Mouse (Mus musculus) kidney, postnatal 25 days (tissue): ENCODE measurements around the gene Meis1.

Source experiments
- DNase-seq, 2 experiments: peaks; one replicate each; pipeline ENCODE4 v3.0.0; 2021; ENCODE audit warnings: mixed read lengths in 2 of 2

Gene Meis1

DNA sequence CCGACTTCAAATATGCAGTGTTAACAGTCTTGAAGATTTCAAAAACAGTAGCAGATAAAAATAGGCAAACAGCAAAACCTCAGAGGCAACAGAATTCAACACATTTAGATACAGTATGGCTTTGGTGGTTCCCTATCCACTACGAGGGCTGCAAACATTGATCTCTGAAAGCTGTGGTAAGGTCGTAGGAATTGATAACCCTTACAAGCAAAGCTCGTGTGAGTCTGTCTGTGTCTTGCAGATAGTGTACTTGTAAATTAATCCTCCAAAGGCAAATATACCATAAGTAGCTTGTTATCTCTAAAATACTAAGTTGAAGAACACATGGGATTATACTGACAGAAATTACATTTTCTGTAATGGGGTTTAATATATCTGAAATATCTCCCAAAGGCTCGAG is 114.5 kb downstream of the Meis1 start:
- DNase-seq: no peak

DNA sequence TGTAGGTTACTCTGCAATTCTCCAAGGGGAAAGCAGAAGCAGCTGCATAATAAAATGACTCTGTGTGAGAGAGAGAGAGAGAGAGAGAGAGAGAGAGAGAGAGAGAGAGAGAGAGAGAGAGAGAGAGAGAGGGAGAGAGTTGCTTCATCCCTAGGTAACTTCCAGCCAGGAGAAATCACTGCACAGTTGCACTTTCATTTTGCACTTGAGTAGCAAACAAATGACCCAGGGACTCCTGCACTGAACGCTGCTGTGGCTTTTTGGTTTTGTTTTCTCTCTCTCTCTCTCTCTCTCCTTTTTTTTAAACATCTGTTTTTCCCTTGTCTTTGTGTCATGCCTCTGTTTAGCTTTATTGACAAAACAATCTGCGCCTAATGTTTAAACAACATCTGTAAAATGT is 118.3 kb downstream of the Meis1 start:
- DNase-seq: no peak

DNA sequence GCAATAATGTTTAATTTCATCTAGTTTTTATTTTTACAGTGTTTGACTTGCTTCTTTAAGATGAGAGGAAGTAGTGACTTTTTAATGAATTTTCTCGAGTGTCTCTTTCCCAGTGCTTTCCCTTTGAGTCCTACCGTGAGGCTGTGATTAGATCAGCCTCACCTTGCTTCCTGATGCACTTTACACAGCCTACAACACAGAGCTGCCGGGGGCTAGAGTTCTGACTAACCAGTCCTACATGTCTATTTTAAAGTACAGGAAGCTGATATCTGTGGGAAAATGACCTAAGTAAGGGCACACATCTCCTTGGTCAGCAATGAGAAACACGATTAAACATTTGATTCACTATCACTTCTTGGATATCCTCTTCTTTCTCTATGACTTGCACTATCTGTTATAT is 119.9 kb downstream of the Meis1 start:
- DNase-seq: no peak

DNA sequence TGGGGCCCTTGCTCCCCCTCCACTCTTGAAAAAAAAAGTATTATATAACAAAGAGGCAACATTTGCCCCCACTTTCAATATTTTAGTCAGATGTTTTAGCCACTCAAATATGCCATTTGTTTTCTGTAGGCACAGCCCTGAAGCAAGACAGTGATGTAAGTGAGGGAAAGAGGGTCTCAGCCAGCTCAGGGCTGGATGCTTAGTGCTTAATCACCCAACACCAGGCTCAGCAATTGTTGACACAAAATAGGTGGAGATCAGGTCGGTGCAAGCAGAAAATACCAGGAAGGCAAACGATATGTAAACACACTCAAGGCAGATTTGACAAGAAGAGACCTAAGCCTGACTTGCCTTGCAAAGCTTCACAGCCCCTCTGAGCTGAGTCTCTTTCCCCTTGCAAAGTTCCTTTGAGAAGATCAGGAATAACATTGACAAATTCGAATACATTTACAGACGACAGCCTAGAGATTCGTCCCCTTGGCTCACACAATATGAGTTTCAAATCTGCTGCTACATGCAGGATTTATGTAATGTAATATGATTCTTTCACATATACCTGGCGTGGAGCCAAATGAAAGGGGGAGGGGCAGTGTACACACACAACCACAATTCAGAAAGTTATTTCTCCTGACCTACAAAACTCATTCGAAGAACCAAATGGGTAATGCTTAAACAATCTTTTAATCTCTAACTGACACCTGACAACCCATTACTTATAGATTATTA is 120.7 kb downstream of the Meis1 start:
- DNase-seq: peak in 1 of 2 experiments; percentile 36

DNA sequence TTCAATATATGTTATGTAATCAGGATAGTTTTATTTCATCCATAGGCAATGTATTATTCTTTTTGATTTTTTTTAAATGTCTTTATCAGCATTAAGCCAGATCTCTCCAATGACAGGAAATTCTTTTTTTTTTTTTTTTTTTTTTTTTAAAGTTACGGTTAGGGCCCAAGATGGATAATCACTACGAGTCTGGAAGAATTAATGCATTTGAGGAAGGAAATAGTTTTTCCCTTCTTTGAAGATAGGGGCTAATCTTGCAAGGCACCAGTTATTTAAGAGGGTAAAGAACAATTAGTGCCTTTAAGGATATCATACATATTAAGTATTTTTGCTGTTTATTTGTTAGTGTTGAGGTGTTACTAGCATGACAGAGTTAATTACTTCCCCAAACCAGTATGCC is 121.5 kb downstream of the Meis1 start:
- DNase-seq: no peak

DNA sequence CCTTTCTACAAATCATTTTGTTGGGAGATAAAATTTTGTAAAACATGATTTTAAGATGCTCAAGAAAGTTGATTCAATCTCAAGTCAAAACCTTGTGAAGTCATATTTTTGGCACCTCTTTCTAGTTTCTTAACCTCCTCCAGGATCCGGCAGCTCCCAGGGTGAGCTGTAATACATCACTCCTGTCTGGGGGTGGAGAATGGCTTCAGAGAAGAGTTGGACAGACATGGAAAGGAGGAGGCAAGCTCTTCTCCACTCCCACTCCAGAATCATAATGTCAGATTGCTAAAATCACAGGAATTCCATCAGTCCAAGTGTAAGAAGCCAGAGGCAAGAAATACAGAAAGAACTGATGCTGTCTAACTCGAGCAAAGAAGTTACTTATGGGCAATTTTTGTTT is 126.3 kb downstream of the Meis1 start:
- peak in 1 of 2 experiments; percentile 38 for DNase-seq

DNA sequence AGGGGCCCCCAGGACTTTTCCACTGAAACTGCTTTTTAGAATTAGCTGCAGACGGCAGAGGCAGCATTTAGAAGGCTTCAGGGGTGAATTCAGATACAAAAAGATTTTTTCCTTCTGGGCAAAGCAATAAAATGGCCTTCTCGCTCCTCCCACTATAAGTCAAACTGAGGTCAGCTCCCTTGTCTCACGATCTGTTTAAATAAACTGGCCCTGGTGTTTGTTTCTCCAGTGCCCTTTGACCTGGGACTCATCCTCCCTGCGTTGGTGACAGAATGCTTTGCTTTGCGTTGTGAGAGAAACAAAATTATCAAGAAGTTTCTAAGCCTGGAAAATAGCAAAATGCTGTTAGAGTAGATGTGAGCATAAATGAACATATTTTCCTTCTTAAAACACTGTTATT is 129.6 kb downstream of the Meis1 start:
- no peak for DNase-seq

DNA sequence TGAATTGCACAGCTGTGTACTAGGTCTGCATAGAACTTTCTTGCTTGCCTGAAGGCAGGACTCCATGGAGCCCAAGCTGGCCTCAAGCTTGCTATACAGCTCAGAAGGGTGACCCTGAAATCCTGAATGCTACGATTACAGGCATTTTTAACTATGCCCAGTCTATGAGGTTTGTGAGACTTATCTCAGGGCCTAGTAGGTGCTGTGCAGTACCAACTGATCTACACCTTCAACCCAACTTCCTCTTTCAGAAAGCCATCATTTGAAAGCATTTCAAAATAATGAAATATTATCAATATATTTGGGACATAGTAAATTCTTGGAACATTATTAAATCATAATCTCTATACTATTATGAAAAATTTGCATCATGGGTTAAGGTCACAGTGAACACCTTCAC is 130.1 kb downstream of the Meis1 start:
- no peak for DNase-seq

DNA sequence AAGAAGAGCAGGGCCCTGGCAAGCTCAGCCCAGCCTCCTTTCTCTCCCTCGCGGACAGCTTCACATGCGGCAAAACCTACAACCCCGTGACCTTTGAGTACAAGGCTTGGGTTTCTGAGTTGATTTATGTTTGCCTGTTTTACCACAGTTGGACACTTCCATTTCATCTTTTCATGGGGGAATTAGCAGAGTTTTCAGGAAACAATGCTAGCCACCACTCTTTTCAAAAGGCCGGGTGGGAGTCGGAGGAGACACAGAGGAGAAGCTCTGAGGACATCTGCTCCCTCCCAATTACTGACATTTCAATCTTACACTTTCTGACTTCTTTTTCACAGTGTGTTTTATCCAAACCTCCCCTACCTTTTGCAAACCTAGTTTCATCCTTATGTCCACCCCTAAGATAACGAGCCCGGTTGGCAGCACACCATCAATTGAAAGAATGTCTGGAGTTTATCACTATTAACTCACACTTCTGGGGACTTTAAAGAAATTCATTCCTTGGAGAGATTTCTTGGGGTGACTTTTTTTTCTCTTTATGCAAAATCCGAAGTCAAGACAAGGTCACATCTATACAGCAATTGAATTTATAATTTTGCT is 133.0 kb downstream of the Meis1 start:
- DNase-seq: peak in 1 of 2 experiments; percentile 39

DNA sequence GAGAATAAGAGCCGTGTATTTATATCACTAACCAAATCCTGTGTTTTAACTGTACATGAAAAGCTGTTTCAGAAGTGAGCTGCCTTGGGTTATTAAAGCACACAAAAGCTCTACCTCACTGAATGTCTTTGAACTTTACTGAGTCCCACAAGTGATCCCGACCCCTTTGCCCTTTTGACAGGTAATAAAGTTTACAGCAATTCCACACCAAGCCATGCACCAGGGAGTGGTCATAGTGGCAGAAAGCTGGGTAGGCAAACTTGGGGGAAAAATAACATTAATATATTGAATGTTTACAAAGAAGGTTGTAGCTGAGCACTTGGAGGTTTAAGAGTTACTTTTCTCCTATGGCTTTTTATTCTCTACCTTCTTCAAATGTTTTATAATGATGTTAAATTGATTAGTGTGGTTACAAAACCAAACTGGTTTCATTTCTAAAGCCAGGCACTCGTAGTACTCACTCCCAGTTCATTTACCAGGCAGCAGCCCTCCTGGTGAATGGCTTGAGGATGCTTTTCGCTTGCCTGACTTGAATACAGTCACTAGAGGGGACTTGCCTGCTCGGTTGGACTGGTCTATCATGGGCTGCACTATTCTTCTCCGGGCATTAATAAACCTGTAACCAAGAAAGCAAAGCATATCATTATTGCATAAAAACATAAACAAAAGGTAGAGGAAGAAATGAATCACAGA is 133.6 kb downstream of the Meis1 start:
- DNase-seq: no peak

DNA sequence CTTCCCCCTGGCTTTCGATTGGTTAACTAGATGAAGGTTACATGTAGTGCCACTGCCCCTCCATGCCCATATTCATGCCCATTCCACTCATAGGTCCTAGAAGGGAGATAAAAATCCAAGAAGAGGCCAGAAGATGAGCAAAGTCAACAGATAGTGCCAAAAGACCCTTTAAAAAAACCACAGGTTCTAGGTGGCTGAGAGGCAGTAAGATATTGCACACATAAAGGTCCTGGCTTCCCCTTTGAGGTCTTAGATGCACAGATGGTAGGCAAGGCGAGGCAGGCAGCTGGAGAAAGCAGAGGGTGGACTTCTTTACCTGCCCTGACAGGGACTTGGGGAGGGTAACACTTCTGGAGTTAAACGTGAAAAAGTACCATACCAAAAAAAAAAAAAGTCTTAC is 134.8 kb downstream of the Meis1 start:
- DNase-seq: no peak

DNA sequence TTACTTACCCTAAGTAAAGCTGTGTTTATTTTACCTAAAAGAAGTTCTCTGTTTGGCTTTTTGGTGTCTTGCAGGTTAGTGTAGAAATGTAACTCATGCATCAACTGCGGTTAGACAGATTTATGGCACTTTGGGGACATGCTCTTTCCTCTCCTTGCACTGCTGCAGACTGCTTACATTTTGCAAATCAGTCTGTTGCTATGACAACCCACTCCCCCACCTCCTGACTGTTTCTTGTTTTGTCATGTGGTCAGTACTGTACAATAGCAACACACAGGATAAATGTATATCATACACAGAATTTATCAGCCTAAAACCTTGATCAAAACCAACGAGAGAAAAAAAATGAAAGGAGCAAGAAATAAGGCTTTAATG is 135.3 kb downstream of the Meis1 start:
- DNase-seq: peak; percentile 22 to 42

DNA sequence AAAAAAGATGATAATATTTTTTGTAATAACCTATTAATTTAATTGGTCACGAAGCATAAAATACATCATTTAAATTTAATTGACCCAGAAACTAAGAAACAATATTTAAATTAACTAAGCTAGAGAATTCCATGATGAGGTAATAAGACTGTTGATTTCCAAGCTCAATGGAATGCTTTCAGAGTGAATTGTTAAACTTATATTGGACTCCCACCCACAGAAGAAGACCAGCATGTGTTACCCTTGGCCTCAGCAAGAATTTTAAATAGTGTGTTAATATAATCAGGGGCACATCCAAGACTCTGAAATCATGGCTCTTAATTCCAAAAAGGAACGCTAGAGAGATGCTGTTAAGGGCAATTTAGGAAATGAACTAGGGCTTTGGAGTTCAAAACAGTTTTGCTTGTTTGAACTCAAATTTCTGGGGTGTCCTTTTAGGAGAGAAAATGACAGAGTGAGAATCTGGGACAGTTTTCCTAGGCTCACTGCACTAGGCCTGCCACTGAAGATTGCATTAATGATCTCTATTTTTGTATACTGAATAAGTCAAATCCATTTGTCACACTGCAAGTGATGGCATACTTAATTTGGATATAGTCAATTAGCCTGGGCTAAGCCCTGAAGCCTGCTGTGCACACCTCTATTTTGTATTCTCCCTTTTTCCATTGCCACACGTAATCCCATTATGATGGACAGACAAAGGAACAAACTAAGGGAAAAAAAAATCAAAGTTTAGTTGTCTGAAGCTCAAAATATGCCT is 135.9 kb downstream of the Meis1 start:
- no peak for DNase-seq

DNA sequence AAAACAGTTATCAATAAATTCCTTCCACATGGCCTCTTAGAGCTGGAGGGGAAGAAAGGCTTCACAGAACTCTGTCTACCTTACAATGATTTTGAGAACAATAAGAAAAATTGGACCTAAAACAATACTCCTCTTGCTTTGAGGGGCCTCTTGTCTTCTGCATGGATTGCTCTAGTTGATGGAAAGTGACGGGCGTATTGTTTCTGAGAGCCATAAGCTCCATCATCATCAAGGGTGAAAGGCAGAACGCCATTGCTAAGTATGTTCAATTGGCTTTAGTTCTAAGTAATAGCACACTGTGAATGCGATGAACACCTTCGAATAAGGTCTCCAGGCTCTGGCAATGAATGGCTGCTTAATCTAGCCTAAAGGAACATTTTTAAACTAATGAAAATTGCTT is 136.5 kb downstream of the Meis1 start:
- DNase-seq: no peak

DNA sequence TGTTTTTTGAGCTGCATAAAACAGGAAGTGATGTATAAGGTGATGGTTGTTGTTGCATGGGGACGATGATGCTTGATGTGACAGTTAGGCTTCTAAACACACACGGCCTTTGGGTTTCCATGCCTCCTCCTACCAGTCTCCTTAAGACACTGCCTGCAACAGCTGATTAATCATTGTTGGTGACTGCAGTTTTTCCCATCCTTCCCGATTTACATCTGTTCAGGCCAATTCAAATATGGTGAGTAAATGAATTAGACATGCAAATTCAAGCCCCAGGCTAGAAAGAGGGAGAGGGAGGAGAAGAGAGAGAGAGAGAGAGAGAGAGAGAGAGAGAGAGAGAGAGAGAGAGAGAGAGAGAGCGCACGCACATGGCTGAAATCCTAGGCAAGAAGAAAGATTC is 138.0 kb downstream of the Meis1 start:
- DNase-seq: no peak

DNA sequence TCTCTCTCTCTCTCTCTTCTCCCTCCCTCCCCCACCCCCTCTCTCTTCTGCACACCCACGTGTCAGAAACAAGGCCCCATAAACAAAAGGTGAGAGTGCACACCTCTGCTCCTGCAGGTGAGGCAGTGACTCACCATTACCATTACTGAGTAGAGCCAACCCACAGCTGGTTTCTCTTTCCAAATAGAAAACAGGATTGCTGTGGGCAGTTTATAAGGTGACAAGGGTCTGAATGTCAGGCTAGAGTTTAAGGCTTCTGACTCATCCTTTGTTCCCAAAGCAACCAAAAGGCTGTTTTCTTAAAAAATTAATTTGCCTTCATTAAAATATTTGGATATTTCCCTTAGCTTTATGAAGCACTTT is 139.3 kb downstream of the Meis1 start:
- no peak for DNase-seq

DNA sequence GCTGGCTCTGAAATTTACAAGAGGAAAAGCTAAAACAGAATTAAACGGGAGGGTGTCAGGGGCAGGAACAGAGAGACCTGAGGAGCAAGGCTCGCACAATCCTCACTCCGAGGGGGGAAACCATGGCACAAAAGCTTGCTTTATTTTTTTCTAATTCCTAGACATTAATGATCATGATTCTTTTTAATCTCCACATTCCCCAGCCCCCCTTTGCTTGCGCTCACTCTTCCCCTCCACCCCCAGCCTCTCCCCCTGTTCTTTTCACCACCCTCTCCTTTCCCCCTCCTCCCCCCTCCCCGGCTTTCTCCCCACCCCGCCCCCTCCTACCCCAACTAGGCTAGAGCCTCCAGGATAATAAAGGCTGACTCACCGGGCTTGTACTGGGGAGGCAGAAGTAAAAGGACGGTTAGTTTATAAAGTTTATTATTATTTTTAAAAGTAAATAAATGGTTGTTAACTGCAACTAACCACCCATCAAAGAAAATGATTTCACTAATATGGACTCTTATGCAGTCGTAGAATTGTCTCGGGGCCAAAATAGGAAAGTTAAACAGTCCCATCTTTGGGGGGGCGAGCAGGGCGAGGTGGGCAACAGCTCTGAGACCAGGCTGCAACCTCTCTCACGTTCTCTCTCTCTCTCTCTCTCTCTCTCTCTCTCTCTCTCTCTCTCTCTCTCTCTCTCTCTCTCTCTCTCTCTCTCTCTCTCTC is 139.9 kb downstream of the Meis1 start:
- no peak for DNase-seq

DNA sequence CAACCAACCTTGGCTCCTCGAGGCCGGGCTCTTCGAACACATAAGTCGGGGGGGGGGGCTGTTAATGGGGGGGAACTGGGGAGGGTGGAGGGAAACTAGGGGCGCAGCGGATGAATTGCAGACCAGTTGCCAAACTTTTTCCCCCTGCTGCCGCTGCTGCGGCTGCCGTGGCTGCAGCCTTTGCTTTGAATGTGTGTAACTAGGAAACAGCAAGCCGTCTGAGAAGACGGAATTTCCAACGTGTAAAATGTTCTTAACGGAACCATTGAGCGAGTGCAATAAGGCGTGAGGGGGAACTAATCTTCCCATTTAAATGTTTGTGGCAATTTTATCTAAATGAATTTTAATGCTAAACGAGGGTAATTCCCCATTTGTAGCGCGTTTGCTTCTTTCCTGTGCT is 140.8 kb downstream of the Meis1 start:
- peak in 1 of 2 experiments; percentile 36 for DNase-seq

DNA sequence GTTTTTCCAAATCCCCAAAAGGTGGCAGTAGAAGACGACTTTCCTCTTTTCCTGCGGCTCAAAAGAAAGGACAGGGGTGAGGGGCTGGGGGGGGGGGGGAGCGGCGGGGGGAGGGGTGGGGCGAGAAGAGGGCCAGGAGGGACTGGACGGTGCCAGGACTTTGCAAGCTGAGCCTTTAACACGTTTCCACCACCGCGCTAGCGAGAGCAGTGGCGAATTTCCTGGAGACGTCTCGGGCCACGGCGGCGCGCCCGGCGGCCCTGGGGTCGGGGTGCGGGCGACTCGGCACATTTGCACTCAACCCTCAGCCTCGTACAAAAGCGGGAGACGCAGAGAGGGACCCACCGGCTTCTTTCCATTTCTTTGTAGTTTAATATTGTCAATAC is 141.2 kb downstream of the Meis1 start:
- peak; percentile 58 to 77 for DNase-seq

DNA sequence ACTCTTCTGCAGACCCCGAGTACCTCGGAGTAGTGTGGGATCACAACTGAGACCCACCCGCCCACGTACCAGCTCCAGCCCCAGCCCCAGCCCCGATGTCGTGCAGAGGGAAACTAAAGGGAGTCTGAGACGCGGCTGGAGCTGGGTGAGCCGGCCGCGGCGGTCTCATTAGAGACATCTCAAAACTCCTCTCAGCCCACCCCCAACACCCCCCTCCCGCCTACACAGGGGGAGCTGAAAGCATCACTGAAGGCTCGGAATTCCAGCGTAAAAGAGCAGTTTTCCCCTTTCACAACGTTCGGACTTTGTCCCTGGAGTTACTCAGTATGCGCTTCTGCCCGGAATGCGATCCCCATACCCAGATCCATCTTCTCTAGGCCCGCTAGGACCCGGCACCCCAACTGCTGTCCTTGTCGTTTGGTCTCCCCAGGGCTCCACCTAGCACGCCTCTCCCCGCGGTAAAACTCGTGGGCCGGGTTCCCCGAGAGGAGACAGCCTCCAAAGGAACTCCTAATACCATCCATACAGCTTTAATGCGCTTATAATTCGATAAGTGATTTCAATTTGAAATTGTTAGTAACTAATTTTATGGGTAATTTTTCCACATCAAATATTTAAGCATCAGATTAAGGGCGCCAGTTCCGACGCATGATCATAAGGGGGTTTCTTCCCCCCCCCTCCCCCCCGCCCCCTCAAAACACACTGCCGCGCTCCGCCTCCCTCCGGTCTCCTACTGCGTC is 141.7 kb downstream of the Meis1 start:
- DNase-seq: peak; percentile 16 to 47

DNA sequence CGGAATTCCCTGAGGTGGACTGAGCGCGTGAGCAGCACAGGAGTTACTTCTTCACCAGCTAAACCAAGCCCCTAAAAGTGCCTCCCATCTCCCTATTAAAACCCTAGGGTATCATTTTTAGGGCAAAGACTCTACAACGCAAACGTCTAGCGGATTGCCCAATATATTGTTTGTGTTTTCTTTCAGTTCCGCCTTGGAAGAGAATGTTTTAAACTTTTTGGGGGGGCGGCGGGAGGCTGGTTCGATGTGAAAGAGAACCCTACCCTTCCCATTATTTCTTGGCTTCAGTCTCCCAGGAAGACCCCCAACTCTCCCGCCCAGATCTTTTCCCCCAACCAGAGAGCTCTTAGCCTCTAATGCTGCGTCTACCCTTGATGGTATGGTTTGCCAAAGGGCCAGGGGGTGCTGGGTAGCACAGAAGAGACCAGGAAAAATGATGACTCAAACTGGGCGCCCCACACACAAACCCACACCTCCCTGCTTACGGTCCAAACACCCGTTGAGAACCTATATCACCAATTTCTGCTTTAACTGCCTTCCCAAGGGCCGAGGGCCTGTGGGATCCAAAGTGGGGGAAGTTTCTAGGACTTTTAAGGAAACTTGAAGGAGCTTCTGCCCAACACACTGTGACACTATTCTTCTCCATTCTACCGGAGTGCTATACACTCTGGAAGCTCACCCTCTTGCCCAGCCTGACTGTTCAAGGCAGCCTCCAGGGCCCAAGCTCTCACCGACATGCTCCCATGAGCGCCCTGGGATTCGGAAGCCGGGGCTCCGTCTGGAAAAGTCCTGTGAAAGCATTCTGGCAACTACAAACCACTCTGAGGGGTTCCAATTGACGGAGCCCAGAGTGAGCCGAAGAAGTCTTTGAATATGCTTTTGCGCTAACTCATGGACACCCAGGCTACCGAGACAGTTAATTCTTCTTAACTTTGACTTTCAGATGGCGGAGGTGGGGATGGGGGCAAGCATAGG is 142.6 kb downstream of the Meis1 start:
- DNase-seq: peak in 1 of 2 experiments; percentile 29
